Mouse (Mus musculus): ENCODE data around the gene Mcat. TPM values are rescaled to one million over a fixed set of nuclear protein-coding genes. Genes with fewer than 3 reads are reported as not detected.

Mcat gene
- polyA plus RNA-seq, 1 experiment from 2014 or later: 26.6 TPM

GRCm38 (mm10) chr15:83595364-83595711, 31.8 kb upstream of the Mcat start:
- peak overlapping the region; percentile 94 for H3K4me2 ChIP-seq (ENCODE audit: low read depth, low read length)
- no peak overlapping the region for H3K27ac ChIP-seq (ENCODE audit: low read length)
- no peaks in the 10 kb centered on the region for H3K27me3 ChIP-seq (ENCODE audit: control insufficient read depth, insufficient read depth, low read depth, low read length)
- 31% methylated on average over 7 of the region's 7 CpGs for WGBS
- no peaks in the 10 kb centered on the region for H3K9me3 ChIP-seq (ENCODE audit: control insufficient read depth, low read length)
- peak; percentile 15; the same call in 1 of the 2 replicates for ATAC-seq (ENCODE audit: low read depth)
- peak overlapping the region; percentile 87 for H3K9ac ChIP-seq (ENCODE audit: low read length)
- no peaks in the 10 kb centered on the region for H3K36me3 ChIP-seq (ENCODE audit: control insufficient read depth, insufficient read depth, low read length)
- peaks cover 13% of the 10 kb centered on the region for H3K4me1 ChIP-seq (replicated peaks; ENCODE audit: control insufficient read depth, insufficient read depth, low read length)
- H3K4me3 ChIP-seq (ENCODE audit: low read length): peak overlapping the region; percentile 83

- Histone ChIP-seq H3K4me2 (ENCODE audit: low read depth, low read length) (peak within 1 kb of the TSS; percentile 94), H3K27me3 (ENCODE audit: control insufficient read depth, insufficient read depth, low read depth, low read length) (no peaks in the 10 kb centered on the region), H3K9ac (ENCODE audit: low read length) (peak within 1 kb of the TSS; percentile 87), H3K4me3 (ENCODE audit: low read length) (peak within 1 kb of the TSS; percentile 83), H3K4me1 (replicated peaks; ENCODE audit: control insufficient read depth, insufficient read depth, low read length) (peaks cover 13% of the 10 kb centered on the region), H3K36me3 (ENCODE audit: control insufficient read depth, insufficient read depth, low read length) (no peaks in the 10 kb centered on the region), H3K27ac (ENCODE audit: low read length) (peak within 1 kb of the TSS; percentile 45; the same call in 1 of the 2 replicates), H3K9me3 (ENCODE audit: control insufficient read depth, low read length) (no peaks in the 10 kb centered on the region)
- ATAC-seq (ENCODE audit: low read depth): peak; percentile 97
- WGBS: under 1% methylated on average over 68 of the region's 68 CpGs
Observed at GRCm38 (mm10) chr15:83594513-83595363, 31.2 kb upstream of the Mcat start, which contains the start of gene Ttll12. Ttll12 (minus strand) TSS chr15:83595157.

GRCm38 (mm10) chr15:83593702-83594512, 30.3 kb upstream of the Mcat start:
- peak overlapping the region; percentile 94 for H3K4me2 ChIP-seq (ENCODE audit: low read depth, low read length)
- peaks cover 13% of the 10 kb centered on the region for H3K4me1 ChIP-seq (replicated peaks; ENCODE audit: control insufficient read depth, insufficient read depth, low read length)
- H3K27me3 ChIP-seq (ENCODE audit: control insufficient read depth, insufficient read depth, low read depth, low read length): no peaks in the 10 kb centered on the region
- no peaks in the 10 kb centered on the region for H3K36me3 ChIP-seq (ENCODE audit: control insufficient read depth, insufficient read depth, low read length)
- peak; percentile 47 for ATAC-seq (ENCODE audit: low read depth)
- H3K27ac ChIP-seq (ENCODE audit: low read length): no peak overlapping the region; the same call in 1 of the 2 replicates
- H3K4me3 ChIP-seq (ENCODE audit: low read length): peak overlapping the region; percentile 83
- 9% methylated on average over 19 of the region's 19 CpGs for WGBS
- peak overlapping the region; percentile 87 for H3K9ac ChIP-seq (ENCODE audit: low read length)
- no peaks in the 10 kb centered on the region for H3K9me3 ChIP-seq (ENCODE audit: control insufficient read depth, low read length)

- Histone ChIP-seq H3K4me1 (replicated peaks; ENCODE audit: control insufficient read depth, insufficient read depth, low read length) (peaks cover 13% of the 10 kb centered on the region), H3K9me3 (ENCODE audit: control insufficient read depth, low read length) (no peaks in the 10 kb centered on the region), H3K4me3 (ENCODE audit: low read length) (no peak overlapping the region), H3K36me3 (ENCODE audit: control insufficient read depth, insufficient read depth, low read length) (no peaks in the 10 kb centered on the region), H3K27me3 (ENCODE audit: control insufficient read depth, insufficient read depth, low read depth, low read length) (no peaks in the 10 kb centered on the region), H3K9ac (ENCODE audit: low read length) (no peak overlapping the region), H3K27ac (ENCODE audit: low read length) (no peak overlapping the region), H3K4me2 (ENCODE audit: low read depth, low read length) (no peak overlapping the region)
- no peak for ATAC-seq (ENCODE audit: low read depth)
Observed at GRCm38 (mm10) chr15:83593189-83593585, 29.6 kb upstream of the Mcat start.

- H3K36me3 ChIP-seq (ENCODE audit: control insufficient read depth, insufficient read depth, low read length): no peaks in the 10 kb centered on the region; the same call in 1 of the 2 replicates
- H3K9ac ChIP-seq (ENCODE audit: low read length): no peak overlapping the region
- peaks cover 13% of the 10 kb centered on the region for H3K4me1 ChIP-seq (replicated peaks; ENCODE audit: control insufficient read depth, insufficient read depth, low read length)
- 65% methylated on average over 8 of the region's 8 CpGs for WGBS
- no peaks in the 10 kb centered on the region for H3K9me3 ChIP-seq (ENCODE audit: control insufficient read depth, low read length)
- no peak overlapping the region for H3K27ac ChIP-seq (ENCODE audit: low read length)
- H3K4me2 ChIP-seq (ENCODE audit: low read depth, low read length): no peak overlapping the region
- no peaks in the 10 kb centered on the region for H3K27me3 ChIP-seq (ENCODE audit: control insufficient read depth, insufficient read depth, low read depth, low read length)
- no peak for ATAC-seq (ENCODE audit: low read depth)
- H3K4me3 ChIP-seq (ENCODE audit: low read length): no peak overlapping the region
Observed at GRCm38 (mm10) chr15:83592260-83593188, 28.9 kb upstream of the Mcat start.

- H3K36me3 ChIP-seq (ENCODE audit: control insufficient read depth, insufficient read depth, low read length): peaks cover 5% of the 10 kb centered on the region
- H3K27me3 ChIP-seq (ENCODE audit: control insufficient read depth, insufficient read depth, low read depth, low read length): no peaks in the 10 kb centered on the region
- no peaks in the 10 kb centered on the region for H3K9me3 ChIP-seq (ENCODE audit: control insufficient read depth, low read length)
- no peak overlapping the region for H3K27ac ChIP-seq (ENCODE audit: low read length)
- H3K9ac ChIP-seq (ENCODE audit: low read length): no peak overlapping the region
- H3K4me3 ChIP-seq (ENCODE audit: low read length): no peak overlapping the region
- WGBS: 80% methylated on average over 6 of the region's 6 CpGs
- peaks cover 13% of the 10 kb centered on the region for H3K4me1 ChIP-seq (replicated peaks; ENCODE audit: control insufficient read depth, insufficient read depth, low read length)
- no peak overlapping the region for H3K4me2 ChIP-seq (ENCODE audit: low read depth, low read length)
- no peak for ATAC-seq (ENCODE audit: low read depth)
Observed at GRCm38 (mm10) chr15:83591758-83592157, 28.2 kb upstream of the Mcat start.

- no peak for ATAC-seq (ENCODE audit: low read depth)
- Histone ChIP-seq H3K36me3 (ENCODE audit: control insufficient read depth, insufficient read depth, low read length) (peaks cover 14% of the 10 kb centered on the region), H3K9me3 (ENCODE audit: control insufficient read depth, low read length) (peaks cover 5% of the 10 kb centered on the region; the same call in 1 of the 2 replicates), H3K27ac (ENCODE audit: low read length) (no peak overlapping the region), H3K4me1 (replicated peaks; ENCODE audit: control insufficient read depth, insufficient read depth, low read length) (peaks cover 13% of the 10 kb centered on the region), H3K9ac (ENCODE audit: low read length) (no peak overlapping the region), H3K4me2 (ENCODE audit: low read depth, low read length) (no peak overlapping the region), H3K27me3 (ENCODE audit: control insufficient read depth, insufficient read depth, low read depth, low read length) (no peaks in the 10 kb centered on the region), H3K4me3 (ENCODE audit: low read length) (no peak overlapping the region)
- WGBS: 93% methylated on average over 4 of the region's 4 CpGs
Observed at GRCm38 (mm10) chr15:83590841-83591240, 27.3 kb upstream of the Mcat start.

- Histone ChIP-seq H3K4me2 (ENCODE audit: low read depth, low read length) (no peak overlapping the region), H3K9me3 (ENCODE audit: control insufficient read depth, low read length) (peaks cover 5% of the 10 kb centered on the region; the same call in 1 of the 2 replicates), H3K27ac (ENCODE audit: low read length) (no peak overlapping the region), H3K27me3 (ENCODE audit: control insufficient read depth, insufficient read depth, low read depth, low read length) (no peaks in the 10 kb centered on the region), H3K4me1 (replicated peaks; ENCODE audit: control insufficient read depth, insufficient read depth, low read length) (no peaks in the 10 kb centered on the region), H3K4me3 (ENCODE audit: low read length) (no peak overlapping the region), H3K9ac (ENCODE audit: low read length) (no peak overlapping the region), H3K36me3 (ENCODE audit: control insufficient read depth, insufficient read depth, low read length) (peaks cover 41% of the 10 kb centered on the region)
- WGBS: 83% methylated on average over 6 of the region's 6 CpGs
- no peak for ATAC-seq (ENCODE audit: low read depth)
Observed at GRCm38 (mm10) chr15:83584741-83585220, 21.2 kb upstream of the Mcat start.
